Mouse (Mus musculus) activated CD4-positive, CD25-positive, alpha-beta regulatory T cell (primary cell): ENCODE data around the gene Heg1. TPM values are rescaled to one million over a fixed set of nuclear protein-coding genes. Genes with fewer than 3 reads are reported as not detected.

Source experiments
- polyA plus RNA-seq, 2 experiments: library from polyadenylated mRNA; unstranded; fragments of 100-300 nt; shearing (Covaris generic); gene quantifications; one replicate each; pipeline ENCODE4 v1.2.1; 2017

Gene Heg1
- polyA plus RNA-seq, result 10 to 100 TPM; 24.4 to 39.0 TPM

DNA sequence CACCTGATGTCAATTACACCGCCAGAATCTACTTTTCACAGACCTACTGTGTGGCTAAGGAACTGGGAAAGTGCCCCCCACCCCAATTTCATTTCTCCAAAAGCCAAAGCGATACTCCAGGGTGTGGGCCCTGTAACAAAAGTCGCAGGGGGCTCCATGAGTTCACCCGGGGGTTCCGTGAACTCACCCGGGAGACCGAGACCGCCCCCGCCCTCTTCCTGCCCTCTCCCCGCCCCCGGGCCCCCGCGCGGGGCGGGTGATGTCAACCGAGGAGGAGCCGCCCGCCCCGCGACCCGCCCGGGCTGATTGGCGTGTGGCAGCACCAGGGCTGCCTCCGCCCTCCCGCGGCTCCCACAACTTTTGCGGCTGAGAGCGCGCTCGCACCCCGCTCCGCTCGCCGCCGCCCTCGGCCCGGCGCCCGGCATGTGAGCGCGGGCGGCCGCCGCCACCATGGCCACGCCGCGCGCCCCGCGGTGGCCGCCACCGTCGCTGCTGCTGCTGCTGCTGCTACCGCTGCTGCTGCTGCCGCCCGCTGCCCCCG lies at the start of gene Heg1:
Gene Heg1 (plus strand): TSS at position 209 of the 541 bp plus-strand sequence.

DNA sequence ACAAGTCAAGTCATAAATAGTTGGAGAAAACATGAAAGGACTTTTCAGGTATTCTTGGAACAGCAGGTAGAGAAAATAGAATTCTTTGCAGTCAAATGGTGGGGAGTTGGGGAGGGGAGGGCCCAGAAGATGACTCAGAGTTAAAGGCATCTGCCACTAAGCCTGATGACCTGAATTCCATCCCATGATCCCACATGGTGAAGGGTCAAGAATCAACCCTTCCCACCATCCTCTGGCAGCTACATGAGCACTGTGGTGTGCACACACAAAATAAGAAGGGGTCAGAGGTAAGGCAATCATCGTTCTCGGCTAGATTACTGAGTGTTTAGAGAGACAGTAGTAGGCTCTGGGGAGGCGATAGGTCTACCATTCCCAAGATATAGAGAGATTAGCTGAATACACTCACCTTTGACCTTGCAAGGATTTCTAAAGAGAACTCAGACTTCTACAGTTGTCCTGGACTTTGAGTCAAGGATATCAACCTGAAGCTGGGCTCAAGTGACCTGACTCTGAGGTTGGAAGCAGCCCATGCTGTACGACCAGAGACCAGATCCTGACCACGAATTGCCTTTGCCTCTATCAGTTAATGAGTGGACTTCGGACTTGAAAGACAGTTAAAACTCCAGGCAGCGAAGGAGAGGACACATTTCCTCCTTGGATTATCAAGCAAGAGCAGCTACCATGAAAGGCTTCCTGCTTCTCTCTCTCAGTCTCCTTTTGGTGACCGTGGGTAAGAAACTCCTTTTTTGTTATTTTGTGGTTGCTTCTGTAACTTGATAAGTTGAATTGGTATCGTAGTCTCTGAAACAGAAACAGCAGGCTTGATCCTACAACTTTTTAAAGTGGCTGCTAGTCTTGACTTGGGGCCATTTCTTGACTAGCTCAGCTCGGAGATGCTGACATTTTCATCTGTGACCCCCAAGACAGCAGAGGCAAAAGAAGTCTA lies 109.9 kb downstream of the Heg1 start, which contains the start of gene Muc13:
Gene Muc13 (plus strand): TSS at position 192 of the 946 bp plus-strand sequence.

Other genes with a start within 250 kb of the Heg1 start
- gene Slc12a8, start 167.0 kb upstream of the Heg1 start, polyA plus RNA-seq, result 1 to 10 TPM; 2.0 to 4.8 TPM
- gene Muc13, start 109.7 kb downstream of the Heg1 start, polyA plus RNA-seq, result under 1 TPM; 0.44 to 0.68 TPM
- gene Itgb5, start 145.3 kb downstream of the Heg1 start, polyA plus RNA-seq, result 1 to 10 TPM; 1.2 to 3.2 TPM